Mouse (Mus musculus): ENCODE measurements at regions not wholly inside any gene's neighbourhood (a gene's known extent, or its start where the extent isn't known, plus 50 kb on each side); places are given as distances from the start of the nearest gene placed in this dataset.

GRCm38 (mm10) chr16:29706996-29707395 is 127.9 kb downstream of the Opa1 start:
- no peak for DNase-seq (ENCODE audit: extremely low spot score in 1 of 2, low spot score in 1 of 2)

DNA sequence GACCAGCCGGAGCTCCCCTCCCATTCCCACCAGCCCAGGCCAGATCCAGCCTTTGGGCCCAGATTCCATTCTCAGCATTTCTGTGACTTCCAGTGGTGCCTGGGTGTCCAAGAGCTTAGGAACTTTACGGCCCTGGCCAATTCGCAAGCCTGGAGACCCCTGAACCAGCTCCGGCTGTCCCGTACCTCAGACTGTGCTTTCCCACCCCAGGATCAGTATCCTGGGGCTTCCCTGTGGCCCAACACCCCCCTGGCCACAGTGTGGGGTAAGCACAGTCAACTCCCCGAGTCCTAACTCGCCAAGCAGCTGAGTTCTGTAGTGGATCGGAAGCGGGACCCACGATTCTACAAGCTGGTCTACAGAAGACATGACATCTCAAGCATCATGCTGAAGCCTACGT is 128.5 kb downstream of the Opa1 start:
- no peak for DNase-seq (ENCODE audit: extremely low spot score in 1 of 2, low spot score in 1 of 2)

DNA sequence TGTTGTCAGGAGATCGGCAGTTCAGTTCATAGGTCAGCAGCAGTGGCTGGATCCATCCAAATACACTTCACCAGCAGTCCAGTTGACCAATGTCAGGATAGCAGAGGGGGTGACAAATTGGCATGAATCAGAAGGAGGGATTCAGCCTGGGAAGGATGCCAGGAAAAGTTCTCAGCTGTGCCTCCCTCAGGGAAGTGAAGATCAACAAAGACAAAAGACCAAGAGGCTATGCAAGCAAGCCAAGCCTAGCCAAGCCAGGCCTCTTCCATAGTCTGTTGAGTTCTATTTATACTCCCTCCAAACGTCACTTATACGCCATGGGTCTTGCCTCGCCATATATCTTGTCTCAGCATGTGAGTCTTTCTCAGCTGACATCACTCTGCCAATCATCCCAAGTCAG is 129.9 kb downstream of the Opa1 start:
- no peak for DNase-seq (ENCODE audit: extremely low spot score in 1 of 2, low spot score in 1 of 2)

- no peak for DNase-seq (ENCODE audit: extremely low spot score in 1 of 2, low spot score in 1 of 2)
These were observed 132.3 kb downstream of the Opa1 start for GRCm38 (mm10) chr16:29711386-29711785.

DNA sequence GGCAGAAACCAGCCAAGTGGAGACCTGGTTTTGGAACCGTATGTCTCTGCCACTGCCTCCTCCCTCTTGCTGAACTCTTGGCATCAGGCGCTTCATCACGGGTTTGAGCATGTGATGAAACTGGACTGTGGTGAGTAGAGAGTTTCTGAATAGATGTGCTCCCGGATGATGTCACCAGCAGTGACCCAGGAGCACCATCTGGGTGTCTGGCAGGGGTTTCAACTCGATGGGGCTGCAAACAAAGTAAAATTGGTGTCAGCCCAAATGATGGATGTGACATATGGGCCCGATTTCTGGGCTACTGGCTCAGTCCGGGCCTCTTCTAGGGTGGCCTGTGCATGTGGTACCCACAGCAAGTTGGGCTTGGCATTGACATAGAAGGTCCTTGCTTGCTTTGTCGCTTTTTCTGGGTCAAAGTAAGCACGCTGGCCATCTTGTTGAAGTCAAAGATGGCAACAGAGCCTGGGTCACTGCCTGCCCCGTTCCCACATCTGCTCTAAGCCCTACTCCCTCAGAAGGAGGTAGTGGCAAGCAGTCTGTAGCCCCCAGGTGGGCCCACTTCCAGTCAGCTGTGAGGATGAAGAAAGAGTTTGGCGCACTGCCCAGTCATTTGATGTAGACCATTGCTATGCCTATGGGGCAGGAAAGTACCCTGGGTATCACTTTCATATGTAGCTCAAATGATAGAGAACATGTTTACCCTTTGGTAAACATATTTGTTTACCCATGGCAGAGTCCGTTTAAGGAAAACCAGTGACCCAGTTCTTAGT is 133.0 kb downstream of the Opa1 start:
- no peak for DNase-seq (ENCODE audit: extremely low spot score in 1 of 2, low spot score in 1 of 2)

GRCm38 (mm10) chr16:29714612-29715127 is 135.5 kb downstream of the Opa1 start:
- peak in 1 of 2 experiments; percentile 45 for DNase-seq (ENCODE audit: extremely low spot score in 1 of 2, low spot score in 1 of 2)

GRCm38 (mm10) chr16:29718965-29719364 is 139.8 kb downstream of the Opa1 start:
- DNase-seq (ENCODE audit: extremely low spot score in 1 of 2, low spot score in 1 of 2), result no peak

- DNase-seq (ENCODE audit: extremely low spot score in 1 of 2, low spot score in 1 of 2), result no peak
These were observed 140.7 kb downstream of the Opa1 start for GRCm38 (mm10) chr16:29719571-29720451.

DNA sequence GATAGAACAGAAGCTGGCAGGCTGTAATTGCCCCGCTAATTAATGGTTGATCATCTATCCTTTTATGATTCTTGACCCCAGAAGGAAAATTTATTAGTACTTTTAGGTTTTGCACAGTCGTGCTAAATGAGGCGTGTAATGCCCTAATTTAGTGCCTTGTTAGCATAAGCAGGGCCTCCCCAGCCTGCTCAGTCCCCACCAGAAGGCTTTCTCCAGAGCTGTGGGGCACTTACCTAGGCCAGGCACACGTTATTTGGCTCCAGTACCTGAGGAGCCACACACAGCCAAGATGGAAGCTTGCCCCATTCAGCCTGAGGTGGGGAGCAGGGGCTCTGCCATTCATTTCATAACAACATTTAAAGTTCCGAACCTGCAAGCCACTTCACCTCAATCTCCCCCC is 146.0 kb downstream of the Opa1 start:
- DNase-seq (ENCODE audit: extremely low spot score in 1 of 2, low spot score in 1 of 2), result no peak

DNA sequence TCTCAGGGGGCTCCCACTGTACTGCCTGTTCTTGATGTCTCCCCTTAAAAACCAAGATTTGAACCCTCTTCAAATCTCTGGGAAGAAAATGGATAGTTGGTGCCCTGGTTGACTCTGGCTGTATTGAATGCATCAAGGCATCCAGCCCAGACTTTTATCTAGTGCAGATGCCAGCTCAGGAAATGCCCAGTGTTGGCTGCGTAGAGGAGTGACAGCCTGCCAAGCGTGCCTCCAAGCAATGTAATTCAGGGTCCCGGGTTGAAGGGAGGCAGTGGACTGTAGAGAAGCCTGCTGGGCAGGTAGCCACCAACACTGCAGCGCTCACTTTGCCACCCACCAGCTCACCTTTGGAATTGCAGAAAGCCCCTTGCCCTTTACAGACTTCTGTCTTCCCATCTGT is 146.4 kb downstream of the Opa1 start:
- DNase-seq (ENCODE audit: extremely low spot score in 1 of 2, low spot score in 1 of 2), result no peak

- DNase-seq (ENCODE audit: extremely low spot score in 1 of 2, low spot score in 1 of 2), result no peak
These were observed 148.3 kb downstream of the Opa1 start for GRCm38 (mm10) chr16:29727397-29727796.

DNA sequence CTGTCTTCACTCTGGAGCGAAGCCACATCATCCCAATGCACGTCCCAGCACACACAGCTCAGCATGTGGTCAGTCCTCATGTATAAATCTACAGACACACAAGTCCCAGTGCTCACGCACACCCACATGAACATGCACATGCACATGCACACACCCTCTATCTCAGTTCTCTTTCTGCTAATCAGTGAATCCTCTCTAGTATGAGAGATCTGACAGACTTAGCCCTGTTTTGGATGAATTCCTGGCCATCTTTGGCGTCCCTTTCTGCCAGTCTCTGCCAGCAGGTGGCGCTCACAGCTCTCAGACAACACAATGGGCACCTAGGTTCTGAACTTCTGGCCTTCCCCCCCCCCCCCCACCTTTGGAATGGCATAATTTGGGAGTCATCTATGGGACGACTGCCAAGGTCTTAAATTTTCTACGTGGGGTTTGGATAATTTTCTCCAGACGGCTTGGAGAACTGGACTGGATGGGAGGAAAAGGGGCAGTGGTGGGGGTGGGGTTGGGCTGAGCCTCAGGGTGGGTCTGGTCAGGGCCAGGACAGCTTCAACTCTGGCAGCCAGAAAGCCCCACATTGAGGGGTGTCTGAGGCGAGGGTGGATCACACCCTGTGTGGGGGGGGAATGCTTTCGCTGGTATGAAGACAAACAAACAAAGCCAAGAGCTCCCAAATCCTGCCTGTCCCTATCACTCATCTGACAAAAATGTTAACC is 149.8 kb downstream of the Opa1 start:
- peak; percentile 28 to 90 for DNase-seq (ENCODE audit: extremely low spot score in 1 of 2, low spot score in 1 of 2)

DNA sequence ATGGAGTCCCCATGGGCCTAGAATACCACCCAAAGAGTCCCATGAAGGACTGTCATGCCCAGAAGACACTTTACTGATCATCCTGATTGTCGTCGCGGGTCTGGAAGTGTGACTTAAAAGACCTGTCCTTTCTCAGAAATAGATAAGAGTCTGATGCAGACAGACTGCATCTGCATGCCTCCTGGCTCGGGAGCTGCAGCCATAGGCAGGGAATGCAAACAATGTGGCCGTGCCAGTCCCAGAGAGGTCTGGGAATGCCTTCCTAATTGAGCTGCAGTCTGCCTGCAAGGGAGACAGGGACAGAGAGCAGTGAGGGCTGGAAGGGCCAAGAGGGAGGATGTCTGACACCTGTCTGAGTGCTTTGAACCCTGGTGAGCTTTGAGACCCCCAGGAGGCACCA is 150.9 kb downstream of the Opa1 start:
- no peak for DNase-seq (ENCODE audit: extremely low spot score in 1 of 2, low spot score in 1 of 2)

DNA sequence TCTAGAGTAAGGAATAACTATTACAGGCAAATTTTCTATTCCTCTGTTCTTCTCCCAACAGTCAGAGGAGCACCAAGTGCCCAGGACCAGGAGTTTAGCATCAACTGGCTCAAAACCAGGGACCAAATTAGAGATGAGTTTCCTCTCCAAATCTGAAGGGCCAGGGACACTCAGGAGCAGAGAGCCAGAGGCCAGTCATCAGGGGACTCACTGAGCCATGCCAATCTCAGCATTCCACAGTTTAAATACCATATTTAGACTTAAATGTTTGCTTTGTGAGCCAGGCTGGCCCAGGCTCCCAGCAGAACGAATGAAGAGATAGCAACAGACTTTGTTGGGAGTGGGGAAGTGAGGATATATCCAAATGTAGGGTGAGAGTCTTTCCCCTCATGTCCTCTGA is 153.8 kb downstream of the Opa1 start:
- no peak for DNase-seq (ENCODE audit: extremely low spot score in 1 of 2, low spot score in 1 of 2)

DNA sequence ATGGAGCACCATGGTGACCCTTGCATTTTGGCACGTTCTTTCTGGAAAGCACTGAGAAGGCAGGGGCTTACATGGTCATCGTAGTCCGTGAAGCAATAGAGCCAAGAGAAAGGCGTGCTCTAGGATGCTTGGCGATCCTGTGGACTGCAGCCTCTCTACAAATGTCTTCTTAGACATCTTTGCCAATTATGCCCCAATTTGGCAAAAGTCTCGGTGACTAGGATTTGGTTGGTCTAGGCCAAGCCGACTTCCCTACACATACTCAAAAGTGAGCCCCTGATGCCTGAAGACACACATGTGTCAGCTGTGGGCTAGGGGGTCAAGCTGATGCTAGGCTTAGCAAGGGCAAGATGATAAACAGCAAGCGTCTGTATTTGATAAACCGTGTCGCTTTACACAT is 154.7 kb downstream of the Opa1 start:
- DNase-seq (ENCODE audit: extremely low spot score in 1 of 2, low spot score in 1 of 2), result no peak

DNA sequence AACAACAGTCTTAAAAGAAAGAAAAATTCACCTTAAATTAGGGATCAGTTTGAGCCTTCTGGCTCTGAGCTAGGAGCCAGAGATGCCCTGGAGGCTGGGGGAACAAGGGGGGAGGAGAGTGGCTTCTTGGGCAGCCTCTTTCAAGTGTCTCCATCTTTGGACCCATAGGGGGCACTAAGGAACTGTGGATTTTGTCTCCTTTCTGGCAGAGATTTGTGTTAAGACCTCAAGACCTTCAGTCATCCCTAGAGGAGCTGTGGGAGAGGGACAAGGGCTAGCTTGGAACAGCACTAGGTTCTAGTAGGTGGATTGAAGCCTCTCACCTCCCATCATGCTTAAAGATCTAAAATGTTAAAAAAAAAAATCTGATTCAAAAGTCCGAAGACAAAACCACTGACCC is 155.2 kb downstream of the Opa1 start:
- DNase-seq (ENCODE audit: extremely low spot score in 1 of 2, low spot score in 1 of 2), result peak; percentile 36 to 87

DNA sequence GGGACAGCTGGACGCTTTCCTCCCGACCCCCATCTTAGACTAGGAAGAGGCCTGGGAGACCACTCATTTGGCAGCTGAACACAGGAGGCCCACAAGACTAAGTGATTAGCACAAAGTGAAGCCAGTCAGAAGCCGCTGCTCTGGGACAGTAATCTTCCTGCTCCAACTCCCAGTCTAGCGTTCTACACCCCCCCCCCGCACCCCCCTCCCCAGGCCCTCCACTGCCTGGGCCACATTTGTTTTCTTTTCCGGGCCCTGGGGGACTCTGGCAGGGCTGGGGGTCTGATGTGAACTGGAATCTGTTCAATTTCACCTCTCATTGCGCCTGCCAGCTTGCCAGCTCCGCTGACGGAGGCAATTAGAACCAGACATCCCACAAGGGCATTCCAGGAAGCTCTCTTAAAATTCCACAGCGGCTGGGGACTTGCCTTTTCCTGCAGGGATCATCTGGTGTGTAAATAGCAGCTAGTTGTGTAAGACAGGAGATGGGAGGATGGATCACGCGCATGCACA is 155.7 kb downstream of the Opa1 start:
- DNase-seq (ENCODE audit: extremely low spot score in 1 of 2, low spot score in 1 of 2), result peak in 1 of 2 experiments; percentile 29

- no peak for DNase-seq (ENCODE audit: extremely low spot score in 1 of 2, low spot score in 1 of 2)
These were observed 156.4 kb downstream of the Opa1 start for GRCm38 (mm10) chr16:29735371-29736008.

- no peak for DNase-seq (ENCODE audit: extremely low spot score in 1 of 2, low spot score in 1 of 2)
These were observed 157.1 kb downstream of the Opa1 start for GRCm38 (mm10) chr16:29736211-29736610.

GRCm38 (mm10) chr16:29738075-29738474 is 158.9 kb downstream of the Opa1 start:
- DNase-seq (ENCODE audit: extremely low spot score in 1 of 2, low spot score in 1 of 2), result no peak

All from frontal cortex, adult 2 months (tissue).